Mouse (Mus musculus) ovary, postnatal 36 days (tissue): ENCODE measurements at regions not wholly inside any gene's neighbourhood (a gene's known extent, or its start where the extent isn't known, plus 50 kb on each side); places are given as distances from the start of the nearest gene placed in this dataset.

Experiments
- DNase-seq: peaks from one replicate; pipeline ENCODE4 v3.0.0; 2022; ENCODE audit warnings: low spot score, mixed read lengths

GRCm38 (mm10) chr13:101216897-101217480 lies 383.8 kb upstream of the Slc30a5 start:
- no peak for DNase-seq

GRCm38 (mm10) chr13:101216421-101216820 lies 383.2 kb upstream of the Slc30a5 start:
- DNase-seq: no peak

GRCm38 (mm10) chr13:101215792-101216221 lies 382.6 kb upstream of the Slc30a5 start:
- no peak for DNase-seq

GRCm38 (mm10) chr13:101215131-101215641 lies 382.0 kb upstream of the Slc30a5 start:
- no peak for DNase-seq

- no peak for DNase-seq
Observed at GRCm38 (mm10) chr13:101214094-101214493, 380.9 kb upstream of the Slc30a5 start.

GRCm38 (mm10) chr13:101213121-101213916 lies 380.1 kb upstream of the Slc30a5 start:
- DNase-seq: no peak

GRCm38 (mm10) chr13:101212341-101212895 lies 379.2 kb upstream of the Slc30a5 start:
- DNase-seq: no peak

GRCm38 (mm10) chr13:101208788-101209187 lies 375.6 kb upstream of the Slc30a5 start:
- no peak for DNase-seq

GRCm38 (mm10) chr13:101203463-101203862 lies 370.2 kb upstream of the Slc30a5 start:
- no peak for DNase-seq

GRCm38 (mm10) chr13:101202565-101203313 lies 369.5 kb upstream of the Slc30a5 start:
- DNase-seq: no peak

GRCm38 (mm10) chr13:101190249-101190830 lies 357.1 kb upstream of the Slc30a5 start:
- DNase-seq: no peak

GRCm38 (mm10) chr13:101182387-101182786 lies 349.2 kb upstream of the Slc30a5 start:
- DNase-seq: no peak

GRCm38 (mm10) chr13:101175017-101175689 lies 341.9 kb upstream of the Slc30a5 start:
- DNase-seq: no peak

GRCm38 (mm10) chr13:101161768-101162167 lies 328.5 kb upstream of the Slc30a5 start:
- no peak for DNase-seq

- no peak for DNase-seq
Observed at GRCm38 (mm10) chr13:101159878-101160277, 326.7 kb upstream of the Slc30a5 start.

GRCm38 (mm10) chr13:101153760-101154159 lies 320.5 kb upstream of the Slc30a5 start:
- DNase-seq: no peak

GRCm38 (mm10) chr13:101142761-101143160 lies 309.5 kb upstream of the Slc30a5 start:
- peak; percentile 9 for DNase-seq

- DNase-seq: no peak
Observed at GRCm38 (mm10) chr13:101142104-101142735, 309.0 kb upstream of the Slc30a5 start.

GRCm38 (mm10) chr13:101129466-101129865 lies 296.2 kb upstream of the Slc30a5 start:
- no peak for DNase-seq

GRCm38 (mm10) chr13:101127808-101128207 lies 294.6 kb upstream of the Slc30a5 start:
- DNase-seq: no peak

- no peak for DNase-seq
Observed at GRCm38 (mm10) chr13:101127262-101127661, 294.0 kb upstream of the Slc30a5 start.
